Mouse (Mus musculus): Measurements from ENCODE around the gene Syn2. TPM values are rescaled to one million over a fixed set of nuclear protein-coding genes. Genes with fewer than 3 reads are reported as not detected.

Syn2 gene
- total RNA-seq, 2 experiments from 2014 or later, result 16.2 to 25.3 TPM

GRCm38 (mm10) chr6:115241131-115241699 lies 106.5 kb downstream of the Syn2 start:
- no peak for DNase-seq (ENCODE audit: low spot score in 2 of 2)

GRCm38 (mm10) chr6:115241939-115242338 lies 107.2 kb downstream of the Syn2 start:
- DNase-seq (ENCODE audit: low spot score in 2 of 2), result no peak

DNA sequence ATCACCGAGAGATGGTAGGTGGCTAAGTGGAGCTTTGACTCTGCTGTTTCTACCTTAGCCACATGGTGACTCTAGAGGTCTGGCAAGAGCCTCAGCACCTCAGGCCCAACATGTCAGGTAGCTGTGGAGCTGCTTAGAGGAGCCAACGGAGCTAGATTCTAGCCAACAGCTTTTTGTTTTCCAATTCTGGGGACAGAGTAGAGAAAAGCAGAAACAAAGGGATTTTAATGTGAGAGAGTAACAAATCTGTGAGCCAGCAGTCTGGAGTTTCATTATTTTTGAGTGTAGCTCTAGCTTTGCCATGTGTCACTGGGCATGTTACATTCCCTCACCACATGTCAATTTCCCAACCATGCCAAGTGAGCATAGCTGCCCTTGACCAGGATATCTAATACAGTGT lies 109.5 kb downstream of the Syn2 start:
- no peak for DNase-seq (ENCODE audit: low spot score in 2 of 2)

DNA sequence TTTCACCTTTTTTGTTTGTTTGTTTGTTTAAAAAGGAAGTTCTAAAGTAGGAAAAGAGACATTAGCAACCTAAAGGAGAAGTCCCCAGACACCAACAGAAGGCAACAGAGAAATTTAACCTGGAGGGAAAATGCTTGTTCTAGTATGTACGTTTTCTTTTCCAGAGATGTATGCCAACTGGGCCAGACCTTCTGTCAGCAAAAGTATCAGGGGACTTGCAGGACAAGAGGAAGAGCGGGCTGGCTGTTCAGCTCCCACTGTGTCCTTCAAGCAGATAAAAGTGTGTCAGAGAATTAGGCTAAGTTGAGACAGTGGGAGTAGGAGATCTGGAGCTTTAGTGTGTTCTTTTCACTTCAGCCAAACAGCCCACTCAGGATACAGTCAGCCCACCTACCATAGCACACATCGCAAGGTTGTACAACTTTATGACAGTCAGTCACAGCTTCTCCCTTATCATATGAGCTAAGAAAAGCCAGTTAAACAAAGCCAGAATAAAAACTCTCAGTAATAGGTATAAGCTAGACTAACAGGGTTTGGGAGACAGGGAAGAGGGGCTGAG lies 110.9 kb downstream of the Syn2 start:
- no peak for DNase-seq (ENCODE audit: low spot score in 2 of 2)

DNA sequence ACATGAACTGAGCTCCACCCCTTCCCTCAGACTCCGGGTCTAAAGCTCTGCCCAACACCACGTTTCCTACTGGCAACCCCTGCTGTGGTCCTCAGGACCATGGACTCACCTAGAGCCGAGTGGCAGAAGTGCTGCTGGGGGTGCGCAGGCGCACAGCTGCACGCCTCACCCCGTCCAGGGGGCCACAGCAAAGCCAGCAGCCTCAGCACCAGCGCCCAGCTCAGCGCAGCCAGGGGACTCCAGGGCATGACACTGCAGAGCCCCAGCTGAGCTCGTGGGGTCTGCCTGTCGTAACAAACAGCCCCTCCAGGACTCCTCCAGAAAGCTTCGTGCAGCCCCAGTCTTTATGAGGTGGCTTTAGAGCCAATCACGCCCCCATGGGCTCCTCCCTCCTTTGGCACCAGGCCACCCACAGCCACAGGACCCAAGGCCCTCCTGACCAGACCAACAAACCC lies 116.9 kb downstream of the Syn2 start:
- peak in 1 of 2 experiments; percentile 24 for DNase-seq (ENCODE audit: low spot score in 2 of 2)

GRCm38 (mm10) chr6:115252099-115252873 lies 117.6 kb downstream of the Syn2 start, which contains the start of gene Timp4:
TSS of gene Timp4 (minus strand) at chr6:115252205.
- peak in 1 of 2 experiments; percentile 14 for DNase-seq (ENCODE audit: low spot score in 2 of 2)

GRCm38 (mm10) chr6:115255171-115255570 lies 120.5 kb downstream of the Syn2 start:
- no peak for DNase-seq (ENCODE audit: low spot score in 2 of 2)

GRCm38 (mm10) chr6:115260507-115260906 lies 125.8 kb downstream of the Syn2 start:
- DNase-seq (ENCODE audit: low spot score in 2 of 2), result no peak

DNA sequence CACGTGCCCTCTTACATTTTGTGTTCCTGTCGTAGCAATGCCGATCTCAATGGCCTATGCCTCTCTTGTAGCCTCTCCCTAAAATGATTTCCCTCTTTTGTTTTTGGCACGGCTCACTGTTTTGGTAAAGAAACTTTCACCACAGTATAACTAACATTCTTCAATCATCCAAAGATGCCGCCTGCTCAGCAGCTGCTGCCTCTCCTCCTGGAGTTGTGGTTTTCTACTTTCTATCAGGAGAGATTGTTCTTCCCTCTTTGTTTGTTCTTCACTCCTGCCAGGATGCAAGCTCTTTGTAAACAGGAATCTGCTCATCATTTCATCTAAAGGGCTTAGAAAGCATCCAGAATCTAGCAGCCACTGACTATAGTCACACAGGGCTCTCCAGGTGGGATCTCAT lies 132.1 kb downstream of the Syn2 start:
- no peak for DNase-seq (ENCODE audit: low spot score in 2 of 2)

DNA sequence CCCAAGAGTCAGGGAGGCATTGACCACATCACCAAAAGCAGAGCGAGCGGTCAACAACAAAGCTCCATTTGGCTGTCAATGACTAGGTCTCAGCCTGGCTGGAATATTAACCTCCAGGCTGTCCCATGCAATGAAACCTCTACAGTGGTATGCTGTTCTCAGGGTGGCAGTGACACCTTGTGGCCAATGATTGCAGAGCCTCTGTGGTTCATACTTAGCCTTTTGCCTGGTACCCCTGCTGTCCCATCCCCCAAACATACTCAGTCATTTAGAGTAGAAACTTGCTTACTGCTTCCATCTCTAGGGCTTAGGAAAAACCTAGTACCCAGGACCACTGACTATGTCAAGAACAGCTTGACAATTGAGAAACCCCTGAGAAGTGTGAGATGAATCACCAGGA lies 133.2 kb downstream of the Syn2 start:
- peak; percentile 64 to 71 for DNase-seq (ENCODE audit: low spot score in 2 of 2)

DNA sequence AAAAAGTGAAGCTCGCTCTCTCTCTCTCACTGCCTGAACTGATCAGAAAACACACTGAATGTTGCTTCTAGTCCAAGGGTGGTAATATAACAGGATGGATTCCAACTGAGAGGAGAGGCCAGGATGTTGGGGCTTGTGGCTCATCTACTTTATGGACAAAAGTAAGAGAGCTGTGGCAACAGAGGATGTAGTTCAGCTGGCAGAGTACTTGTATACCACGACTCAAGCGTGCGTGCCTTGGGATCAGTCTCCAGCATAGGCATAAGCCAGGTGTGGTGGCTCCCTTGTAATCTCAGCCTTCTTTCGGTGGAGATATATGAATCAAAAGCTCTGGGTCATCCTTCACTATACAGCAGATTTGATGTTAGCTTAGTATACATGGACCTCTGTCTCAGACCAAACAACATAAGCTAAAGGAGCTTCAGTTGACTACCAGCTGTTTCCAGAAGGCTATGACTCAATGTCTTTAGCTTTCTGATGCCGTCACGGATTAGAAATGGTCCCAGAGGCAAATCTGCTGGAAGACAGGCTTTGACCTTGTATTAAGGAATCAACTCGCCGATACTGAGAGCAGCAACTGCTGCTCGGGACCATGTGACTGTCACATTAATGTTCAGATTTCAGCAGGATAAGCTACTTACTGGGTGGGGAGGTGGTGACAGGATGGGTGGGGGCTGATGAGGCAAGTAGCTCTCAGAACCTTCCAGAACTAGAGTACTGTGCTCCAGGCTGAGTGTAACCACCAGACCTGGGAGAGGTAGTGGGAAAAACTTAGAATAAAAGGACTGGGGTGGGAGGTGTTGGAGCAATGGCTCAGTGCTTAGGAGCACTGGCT lies 134.1 kb downstream of the Syn2 start:
- no peak for DNase-seq (ENCODE audit: low spot score in 2 of 2)

DNA sequence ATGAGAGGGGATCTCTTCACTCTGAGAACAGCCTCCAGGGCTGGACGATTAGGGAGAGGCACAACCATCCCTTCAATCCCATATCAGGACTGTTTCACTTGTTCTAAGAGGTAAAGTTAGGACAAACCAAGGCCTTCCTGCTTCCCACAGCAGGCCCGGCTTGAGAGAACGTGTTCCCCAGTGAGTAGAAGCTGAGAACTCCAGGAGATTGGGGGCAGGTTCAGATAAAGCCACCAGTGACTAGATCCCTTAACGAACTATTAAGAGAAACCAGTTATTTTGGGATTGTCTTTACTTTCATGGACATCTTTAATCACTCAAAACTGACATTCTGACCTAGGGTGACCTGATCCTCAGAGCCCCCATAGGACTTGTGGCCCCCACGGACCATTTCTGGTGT lies 134.9 kb downstream of the Syn2 start:
- DNase-seq (ENCODE audit: low spot score in 2 of 2), result no peak

DNA sequence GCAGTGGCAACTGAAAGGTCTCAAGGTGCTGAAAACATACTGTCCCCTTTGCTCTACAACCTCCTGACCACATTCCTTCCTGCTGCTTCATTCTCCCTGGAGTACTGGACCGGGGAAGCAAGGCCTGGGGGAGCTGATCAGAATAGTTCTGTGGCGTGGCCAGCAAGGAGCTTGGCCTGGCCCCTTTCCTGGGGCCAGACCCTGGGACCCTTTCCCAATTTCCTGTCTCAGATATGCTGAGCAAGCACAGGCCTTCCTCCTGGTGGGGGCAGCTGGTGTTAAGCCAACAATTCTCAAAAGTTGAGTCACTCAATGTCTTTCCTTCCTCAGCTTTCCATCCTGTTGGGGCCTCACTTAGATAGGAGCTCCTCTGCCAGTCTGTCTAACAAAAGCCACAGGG lies 135.4 kb downstream of the Syn2 start:
- no peak for DNase-seq (ENCODE audit: low spot score in 2 of 2)

GRCm38 (mm10) chr6:115271326-115271725 lies 136.6 kb downstream of the Syn2 start:
- no peak for DNase-seq (ENCODE audit: low spot score in 2 of 2)

DNA sequence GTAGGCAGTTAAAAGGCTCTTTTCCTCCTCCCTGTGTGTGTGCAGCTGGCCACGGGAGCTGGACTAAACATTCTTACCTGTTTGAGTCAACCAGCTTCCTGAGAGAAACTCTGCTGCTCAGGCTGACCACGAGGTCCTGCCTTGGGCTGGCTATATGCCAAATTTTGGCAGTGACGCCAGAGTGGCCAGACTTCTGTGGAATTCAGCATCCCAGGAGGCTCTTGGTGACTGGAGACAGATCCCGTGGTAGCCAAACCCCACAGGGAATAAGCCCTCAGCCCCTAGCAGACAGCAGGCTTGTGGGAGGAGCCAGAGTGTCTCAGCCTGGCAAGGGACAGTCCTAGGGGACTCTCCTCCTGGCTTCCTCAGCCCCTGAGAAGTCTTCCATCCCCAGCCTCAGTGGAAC lies 137.2 kb downstream of the Syn2 start:
- peak; percentile 31 to 37 for DNase-seq (ENCODE audit: low spot score in 2 of 2)

DNA sequence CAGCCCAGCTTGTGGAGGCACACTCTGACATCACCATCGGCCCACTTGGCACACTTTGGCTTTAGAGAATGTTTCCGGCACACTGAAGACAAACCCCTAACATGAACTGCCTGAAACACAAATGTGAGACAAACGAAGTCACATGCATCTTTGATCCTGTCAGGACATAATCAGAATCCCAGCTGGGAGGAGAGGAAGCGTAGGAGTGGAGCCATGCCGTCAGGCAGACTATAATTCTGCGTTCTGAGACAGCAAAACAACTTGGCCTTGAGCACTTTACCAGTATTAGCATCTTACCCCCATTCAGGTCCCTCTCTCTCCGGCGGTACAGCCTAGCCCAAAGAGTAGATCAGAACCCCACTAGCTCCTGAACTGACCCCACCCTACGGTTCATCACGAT lies 138.6 kb downstream of the Syn2 start:
- DNase-seq (ENCODE audit: low spot score in 2 of 2), result peak in 1 of 2 experiments; percentile 13

DNA sequence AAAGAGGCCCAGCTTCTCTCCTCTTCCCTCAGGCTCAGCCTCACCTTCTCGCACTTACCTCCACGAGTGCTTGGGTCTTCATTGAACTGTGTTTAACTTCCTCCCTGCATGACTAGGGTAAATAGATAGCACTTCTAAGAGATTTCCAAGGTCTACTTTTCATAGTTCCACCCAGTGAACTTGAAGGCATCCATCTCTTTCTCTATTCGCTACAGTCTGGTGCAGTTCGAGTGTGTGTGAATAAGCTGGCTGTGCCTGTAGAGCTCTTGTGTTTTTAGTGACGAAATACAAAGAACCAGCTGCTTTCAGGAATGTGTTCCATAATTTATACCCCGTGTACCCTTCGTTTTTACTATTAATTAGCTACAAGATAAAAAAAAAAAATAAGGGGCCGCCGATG lies 140.0 kb downstream of the Syn2 start:
- peak in 1 of 2 experiments; percentile 7 for DNase-seq (ENCODE audit: low spot score in 2 of 2)

DNA sequence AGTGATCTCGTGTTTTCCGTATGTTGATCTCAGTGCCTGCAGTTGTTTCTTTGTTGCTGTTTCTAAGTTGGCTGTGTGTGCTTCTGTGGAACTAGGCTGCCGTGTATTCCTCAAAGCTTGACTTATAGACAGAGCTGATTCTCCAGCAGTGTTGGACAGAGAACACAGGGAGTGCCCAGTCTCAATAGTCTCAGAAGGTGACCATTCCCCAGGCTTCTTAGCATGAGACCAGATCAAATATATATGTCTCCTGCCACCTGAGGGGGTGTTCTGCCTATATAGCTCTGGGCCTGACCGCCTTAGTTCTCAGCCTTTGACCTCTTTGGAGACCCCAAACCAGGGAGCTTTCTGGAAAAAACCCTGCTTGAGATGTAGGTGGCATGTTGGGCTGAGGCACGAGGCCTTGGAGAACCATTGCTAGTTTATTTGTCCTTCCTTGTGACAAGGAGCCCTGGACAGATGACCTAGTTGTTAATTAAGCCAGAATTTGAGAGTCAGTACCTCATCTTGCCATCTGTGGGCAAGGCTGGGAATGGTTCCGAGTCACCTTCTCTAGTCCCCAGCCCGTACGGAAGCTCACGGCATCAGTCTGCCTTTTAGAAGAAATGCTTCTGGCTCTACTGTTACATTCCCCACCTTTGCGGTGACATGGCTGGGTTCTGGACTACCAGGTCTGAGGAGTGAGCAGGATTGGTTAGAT lies 140.6 kb downstream of the Syn2 start:
- no peak for DNase-seq (ENCODE audit: low spot score in 2 of 2)

DNA sequence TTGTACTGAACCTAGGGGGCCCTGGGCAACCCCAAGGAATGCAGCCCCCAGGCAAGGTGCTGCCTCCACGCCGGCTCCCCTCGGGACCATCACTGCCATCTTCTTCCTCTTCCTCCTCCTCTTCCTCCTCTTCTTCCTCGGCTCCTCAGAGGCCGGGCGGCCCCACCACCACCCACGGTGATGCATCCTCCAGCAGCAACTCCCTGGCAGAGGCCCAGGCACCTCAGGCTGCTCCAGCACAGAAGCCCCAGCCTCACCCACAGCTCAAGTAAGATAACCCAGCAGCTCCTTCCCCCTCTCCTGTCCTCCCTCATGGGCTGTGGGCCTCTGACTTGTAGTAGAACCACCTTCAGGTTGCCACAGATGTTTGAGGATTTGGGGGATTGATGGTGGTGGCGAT lies 143.4 kb downstream of the Syn2 start:
- no peak for DNase-seq (ENCODE audit: low spot score in 2 of 2)

GRCm38 (mm10) chr6:115279639-115280038 lies 144.9 kb downstream of the Syn2 start:
- no peak for DNase-seq (ENCODE audit: low spot score in 2 of 2)

- DNase-seq (ENCODE audit: low spot score in 2 of 2), result no peak
These were observed 149.5 kb downstream of the Syn2 start for GRCm38 (mm10) chr6:115284153-115284552.

Data from adrenal gland, adult 18-20 months (tissue).